17 mouse cellular contexts compared by ENCODE assay signal in the genomic region with DNA sequence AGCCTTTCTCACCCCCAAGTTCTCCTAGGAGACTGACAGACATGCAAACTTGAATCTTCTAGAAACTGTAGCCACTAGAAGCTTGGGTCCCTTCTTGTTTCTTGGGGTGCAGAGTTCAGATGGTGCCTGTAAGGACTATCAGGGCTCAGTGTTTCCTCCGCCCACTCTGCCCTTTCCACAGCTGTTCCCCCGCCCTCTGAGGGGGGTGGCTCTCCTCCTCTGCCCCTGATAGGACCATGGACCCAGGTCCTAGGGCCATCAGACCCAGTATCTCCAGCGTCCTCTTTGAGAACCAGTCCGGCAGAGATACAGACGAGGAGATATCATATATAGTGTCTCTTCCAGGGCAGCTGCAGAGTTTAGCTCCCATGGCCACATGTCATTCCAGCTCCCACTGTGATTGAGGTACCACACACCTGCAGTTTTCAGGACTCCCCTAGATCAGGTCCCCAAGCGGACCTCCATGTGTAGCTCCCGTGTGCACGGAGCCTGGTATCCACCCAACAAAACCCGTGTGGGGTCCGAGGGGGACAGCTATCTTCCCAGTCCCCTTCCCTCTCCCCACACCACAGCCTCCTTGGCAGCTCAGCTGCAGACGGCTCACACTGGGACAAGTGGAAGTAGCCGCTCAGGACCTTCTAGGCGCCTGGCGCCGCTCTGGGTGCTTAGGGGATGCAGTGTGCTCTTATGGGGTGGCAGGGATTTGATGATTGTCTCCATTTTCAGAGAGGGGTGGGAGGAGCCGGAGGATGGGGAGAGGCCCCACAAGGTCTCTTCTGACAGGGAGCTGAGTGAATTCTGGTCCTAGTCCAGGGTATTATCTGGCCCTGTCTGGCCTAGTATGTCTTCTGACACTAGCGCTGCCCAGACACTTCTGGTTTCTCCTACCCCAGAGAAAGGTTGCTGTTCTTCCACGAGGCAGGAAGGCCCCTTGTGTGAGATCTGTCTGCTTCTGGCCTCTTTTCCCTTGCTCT. TPM values are rescaled to one million over a fixed set of nuclear protein-coding genes. Genes with fewer than 3 reads are reported as not detected.
DNase-seq lines count a peak whose midpoint lies in the region; ATAC-seq and TF ChIP-seq lines count a peak whose summit lies in the region.
"Had no signal": no experiment of that assay in that cellular context is flagged by ENCODE, and none has a peak within 500 bp of the region (broad histone marks: within the 10 kb centered on the region; RNA-seq: fewer than 3 reads in every experiment).

No protein-coding gene starts in this region.

- peak; percentile 11; the same call in 1 of the 2 replicates for ATAC-seq in heart, embryonic 16.5 days (replicated peaks; ENCODE audit: extremely low read depth, insufficient read depth, low FRiP score)
- ATAC-seq in stomach, embryonic 15.5 days (ENCODE audit: insufficient read depth, low FRiP score, low read depth): peak; percentile 44; the same call in 1 of the 2 replicates
- no peak for ATAC-seq in stomach, postnatal 0 days (ENCODE audit: low FRiP score, low TSS enrichment)
- ATAC-seq in erythroblast, adult 5-6 weeks (replicated peaks; ENCODE audit: low FRiP score, poor library complexity, severe bottlenecking): no peak
- ATAC-seq in midbrain, embryonic 16.5 days: no peak
- ATAC-seq: forebrain, embryonic 13.5 days had no signal

- H3K4me2 ChIP-seq in heart, embryonic 16.5 days (ENCODE audit: low read depth, low read length): no peak overlapping the region
- H3K4me2 ChIP-seq in stomach, embryonic 15.5 days: no peak overlapping the region
- no peak overlapping the region for H3K4me2 ChIP-seq in stomach, postnatal 0 days (replicated peaks; ENCODE audit: low read depth)
- no peak overlapping the region for H3K4me2 ChIP-seq in midbrain, embryonic 16.5 days (ENCODE audit: low read length)
- H3K4me2 ChIP-seq: forebrain, embryonic 13.5 days; neural tube, embryonic 12.5 days had no signal

- H3K4me3 ChIP-seq in heart, embryonic 16.5 days (ENCODE audit: low read length): no peak overlapping the region
- no peak overlapping the region for H3K4me3 ChIP-seq in stomach, embryonic 15.5 days (replicated peaks)
- H3K4me3 ChIP-seq in stomach, postnatal 0 days (ENCODE audit: low read depth, low read length): no peak overlapping the region
- no peak overlapping the region for H3K4me3 ChIP-seq in midbrain, embryonic 16.5 days (ENCODE audit: low read depth, low read length)
- H3K4me3 ChIP-seq: forebrain, embryonic 13.5 days; neural tube, embryonic 12.5 days had no signal

- WGBS in heart, embryonic 16.5 days: 58% methylated on average over 18 of the region's 18 CpGs
- 67% methylated on average over 18 of the region's 18 CpGs for WGBS in stomach, embryonic 15.5 days
- WGBS in stomach, postnatal 0 days: 70% methylated on average over 18 of the region's 18 CpGs
- WGBS in midbrain, embryonic 16.5 days: 80% methylated on average over 18 of the region's 18 CpGs

- no peak for TF ChIP-seq CTCF in stomach, postnatal 0 days (IDR thresholded peaks at IDR 0.05; ENCODE audit: low read depth)

- H3K9ac ChIP-seq in heart, embryonic 16.5 days (ENCODE audit: low read length): no peak overlapping the region
- no peak overlapping the region for H3K9ac ChIP-seq in stomach, embryonic 15.5 days
- no peak overlapping the region for H3K9ac ChIP-seq in stomach, postnatal 0 days (ENCODE audit: low read length)
- H3K9ac ChIP-seq in midbrain, embryonic 16.5 days (ENCODE audit: low read depth, low read length): no peak overlapping the region
- H3K9ac ChIP-seq: forebrain, embryonic 13.5 days; neural tube, embryonic 12.5 days had no signal

- H3K9me3 ChIP-seq in heart, embryonic 16.5 days (replicated peaks; ENCODE audit: control insufficient read depth, low read length): no peaks in the 10 kb centered on the region
- no peaks in the 10 kb centered on the region for H3K9me3 ChIP-seq in stomach, embryonic 15.5 days
- H3K9me3 ChIP-seq in stomach, postnatal 0 days (ENCODE audit: control insufficient read depth, low read length): no peaks in the 10 kb centered on the region
- H3K9me3 ChIP-seq in midbrain, embryonic 16.5 days (replicated peaks; ENCODE audit: control insufficient read depth, low read length, poor library complexity, severe bottlenecking): no peaks in the 10 kb centered on the region
- H3K9me3 ChIP-seq: forebrain, embryonic 13.5 days; neural tube, embryonic 12.5 days had no signal

- H3K27ac ChIP-seq in heart, embryonic 16.5 days (ENCODE audit: low read length): no peak overlapping the region; the same call in 1 of the 2 replicates
- H3K27ac ChIP-seq in stomach, embryonic 15.5 days: no peak overlapping the region
- H3K27ac ChIP-seq in stomach, postnatal 0 days (replicated peaks): no peak overlapping the region
- no peak overlapping the region for H3K27ac ChIP-seq in midbrain, embryonic 16.5 days (ENCODE audit: low read length)
- H3K27ac ChIP-seq: forebrain, embryonic 13.5 days; neural tube, embryonic 12.5 days had no signal

- H3K27me3 ChIP-seq in heart, embryonic 16.5 days (ENCODE audit: control insufficient read depth, insufficient read depth, low read length): no peaks in the 10 kb centered on the region
- no peaks in the 10 kb centered on the region for H3K27me3 ChIP-seq in stomach, embryonic 15.5 days (replicated peaks)
- no peaks in the 10 kb centered on the region for H3K27me3 ChIP-seq in stomach, postnatal 0 days (ENCODE audit: control insufficient read depth, insufficient read depth, low read length)
- no peaks in the 10 kb centered on the region for H3K27me3 ChIP-seq in midbrain, embryonic 16.5 days (ENCODE audit: control insufficient read depth, insufficient read depth, low read depth, low read length)
- H3K27me3 ChIP-seq: forebrain, embryonic 13.5 days; neural tube, embryonic 12.5 days had no signal

- H3K4me1 ChIP-seq in heart, embryonic 16.5 days (ENCODE audit: control insufficient read depth, insufficient read depth, low read length): peaks cover 14% of the 10 kb centered on the region
- peaks cover 10% of the 10 kb centered on the region for H3K4me1 ChIP-seq in stomach, embryonic 15.5 days
- H3K4me1 ChIP-seq in stomach, postnatal 0 days (replicated peaks; ENCODE audit: control insufficient read depth, insufficient read depth): no peaks in the 10 kb centered on the region
- no peaks in the 10 kb centered on the region for H3K4me1 ChIP-seq in midbrain, embryonic 16.5 days (ENCODE audit: control insufficient read depth, insufficient read depth, low read length)
- H3K4me1 ChIP-seq: forebrain, embryonic 13.5 days; neural tube, embryonic 12.5 days had no signal

- TF ChIP-seq EP300 in stomach, postnatal 0 days (optimal IDR thresholded peaks at IDR 0.05): no peak

- DNase-seq in heart, adult 8-10 months (ENCODE audit: low spot score): no peak
- DNase-seq in stomach, postnatal 0 days (ENCODE audit: low spot score): no peak
- peak; percentile 42 for DNase-seq in lung, postnatal 36 days
- DNase-seq in kidney, postnatal 10 days: no peak
- DNase-seq: adrenal gland, postnatal 10 days; cerebellum, adult 9-10 months; heart, adult 11 months; kidney, adult 9 months had no signal

- no peaks in the 10 kb centered on the region for H3K36me3 ChIP-seq in heart, embryonic 16.5 days (ENCODE audit: control insufficient read depth, insufficient read depth)
- no peaks in the 10 kb centered on the region for H3K36me3 ChIP-seq in stomach, embryonic 15.5 days
- H3K36me3 ChIP-seq in stomach, postnatal 0 days (ENCODE audit: control insufficient read depth, insufficient read depth, low read length): no peaks in the 10 kb centered on the region
- H3K36me3 ChIP-seq in midbrain, embryonic 16.5 days (ENCODE audit: control insufficient read depth, insufficient read depth, low read length): no peaks in the 10 kb centered on the region
- H3K36me3 ChIP-seq: neural tube, embryonic 12.5 days had no signal

RNA-seq across cellular contexts. Expression of gene Ncf4, which starts 1.8 kb away (rescaled TPM):
- 4.9 and 5.3 TPM in 2 replicates for polyA plus RNA-seq in heart, embryonic 16.5 days (2015; fragmentation: Nextera tagmentation; extraction: Ambion mirVana)
- 1 to 10 TPM; 1.2 to 4.5 (median 1.6) TPM for total RNA-seq in heart, adult 8-10 months (2022)
- 9.0 and 9.2 TPM in 2 replicates for polyA plus RNA-seq in stomach, embryonic 15.5 days (2015; fragmentation: Nextera tagmentation; extraction: Ambion mirVana)
- polyA plus RNA-seq in stomach, postnatal 0 days (2015; fragmentation: Nextera tagmentation; extraction: Ambion mirVana): 2.7 and 2.9 TPM in 2 replicates
- 95.7 and 115 TPM in 2 replicates for total RNA-seq in erythroblast, adult 5-6 weeks (2015; ENCODE audit: low replicate concordance)
- total RNA-seq in erythroblast, adult 5-6 weeks (2017; ENCODE audit: low replicate concordance): 33.8 and 63.7 TPM in 2 replicates
- 0.54 and 1.6 TPM in 2 replicates for polyA plus RNA-seq in midbrain, embryonic 16.5 days (2015; fragmentation: Nextera tagmentation; extraction: Ambion mirVana)

RNA-seq across cellular contexts. Expression of gene Pvalb, which starts 40.2 kb away (rescaled TPM):
- 1.00 and 1.1 TPM in 2 replicates for polyA plus RNA-seq in heart, embryonic 16.5 days (2015; fragmentation: Nextera tagmentation; extraction: Ambion mirVana)
- 1 to 10 TPM; 3.6 to 5.9 (median 4.5) TPM for total RNA-seq in heart, adult 8-10 months (2022)
- 0.37 TPM in 1 of 2 replicates, not detected in the other for polyA plus RNA-seq in stomach, embryonic 15.5 days (2015; fragmentation: Nextera tagmentation; extraction: Ambion mirVana)
- polyA plus RNA-seq in stomach, postnatal 0 days (2015; fragmentation: Nextera tagmentation; extraction: Ambion mirVana): 0.11 TPM in 1 of 2 replicates, not detected in the other
- total RNA-seq in erythroblast, adult 5-6 weeks (2015; ENCODE audit: low replicate concordance): not detected in 2 replicates
- not detected in 2 replicates for total RNA-seq in erythroblast, adult 5-6 weeks (2017; ENCODE audit: low replicate concordance)
- polyA plus RNA-seq in midbrain, embryonic 16.5 days (2015; fragmentation: Nextera tagmentation; extraction: Ambion mirVana): 1.3 and 1.8 TPM in 2 replicates
- total RNA-seq: megakaryocyte progenitor cell, adult 5-6 weeks; MEL had no signal
- polyA plus RNA-seq: forebrain, embryonic 13.5 days; urinary bladder, adult 2 months had no signal

RNA-seq across cellular contexts. Expression of gene Csf2rb2, which starts 59.1 kb away (rescaled TPM):
- polyA plus RNA-seq in heart, embryonic 16.5 days (2015; fragmentation: Nextera tagmentation; extraction: Ambion mirVana): 0.43 and 0.44 TPM in 2 replicates
- 1 to 10 TPM in 1 of 4 experiments, under 1 TPM in 3; 0.30 to 1.5 (median 0.69) TPM for total RNA-seq in heart, adult 8-10 months (2022)
- 0.54 and 0.70 TPM in 2 replicates for polyA plus RNA-seq in stomach, embryonic 15.5 days (2015; fragmentation: Nextera tagmentation; extraction: Ambion mirVana)
- 0.17 and 0.24 TPM in 2 replicates for polyA plus RNA-seq in stomach, postnatal 0 days (2015; fragmentation: Nextera tagmentation; extraction: Ambion mirVana)
- total RNA-seq in erythroblast, adult 5-6 weeks (2015; ENCODE audit: low replicate concordance): 6.5 and 6.9 TPM in 2 replicates
- 0.98 and 1.4 TPM in 2 replicates for total RNA-seq in erythroblast, adult 5-6 weeks (2017; ENCODE audit: low replicate concordance)
- 0.08 and 0.11 TPM in 2 replicates for polyA plus RNA-seq in midbrain, embryonic 16.5 days (2015; fragmentation: Nextera tagmentation; extraction: Ambion mirVana)

Comparison
In these comparisons a context has a peak if more than half of its experiments do, and no peak if none do; other contexts are left out.
1. ATAC-seq: peak in heart, embryonic 16.5 days (single experiment) and stomach, embryonic 15.5 days (single experiment); none in stomach, postnatal 0 days (single experiment), erythroblast, adult 5-6 weeks (single experiment) and midbrain, embryonic 16.5 days (single experiment).